Mouse (Mus musculus) MEL-GATA-1-ER (cell line): ENCODE measurements around the gene Slc12a6.

ENCODE experiments used
- DNase-seq: peaks from one replicate; pipeline ENCODE4 v3.0.0-alpha.2; 2012; ENCODE audit warnings: low read depth; ENCODE audit errors: extremely low read depth

Slc12a6 gene

GRCm38 (mm10) chr2:112328069-112328777 lies 62.6 kb downstream of the Slc12a6 start:
- no peak for DNase-seq

- no peak for DNase-seq
Measured at GRCm38 (mm10) chr2:112332051-112332898, 66.7 kb downstream of the Slc12a6 start.

- DNase-seq: no peak
Measured at GRCm38 (mm10) chr2:112337211-112337610, 71.6 kb downstream of the Slc12a6 start.

GRCm38 (mm10) chr2:112339736-112340135 lies 74.1 kb downstream of the Slc12a6 start:
- DNase-seq: no peak

- DNase-seq: no peak
Measured at GRCm38 (mm10) chr2:112341117-112341516, 75.5 kb downstream of the Slc12a6 start.

GRCm38 (mm10) chr2:112348246-112348645 lies 82.6 kb downstream of the Slc12a6 start:
- DNase-seq: no peak

- no peak for DNase-seq
Measured at GRCm38 (mm10) chr2:112353685-112354455, 88.2 kb downstream of the Slc12a6 start.

- no peak for DNase-seq
Measured at GRCm38 (mm10) chr2:112359611-112360010, 94.0 kb downstream of the Slc12a6 start.

- no peak for DNase-seq
Measured at GRCm38 (mm10) chr2:112360012-112360780, 94.6 kb downstream of the Slc12a6 start.

GRCm38 (mm10) chr2:112360781-112361169 lies 95.2 kb downstream of the Slc12a6 start:
- no peak for DNase-seq

GRCm38 (mm10) chr2:112367222-112367621 lies 101.6 kb downstream of the Slc12a6 start:
- no peak for DNase-seq

- peak; percentile 90 for DNase-seq
Measured at GRCm38 (mm10) chr2:112367726-112368673, 102.4 kb downstream of the Slc12a6 start, which contains the start of gene Emc4. Gene Emc4, minus strand, starts transcription at chr2:112368027.

GRCm38 (mm10) chr2:112369941-112370340 lies 104.3 kb downstream of the Slc12a6 start:
- no peak for DNase-seq

GRCm38 (mm10) chr2:112373141-112373540 lies 107.5 kb downstream of the Slc12a6 start:
- DNase-seq: no peak

GRCm38 (mm10) chr2:112374610-112375009 lies 109.0 kb downstream of the Slc12a6 start:
- DNase-seq: peak; percentile 34

GRCm38 (mm10) chr2:112378973-112379898 lies 113.6 kb downstream of the Slc12a6 start, which contains the start of gene Katnbl1:
Gene Katnbl1, plus strand, starts transcription at chr2:112379211.
- DNase-seq: peak; percentile 62

GRCm38 (mm10) chr2:112380131-112380530 lies 114.5 kb downstream of the Slc12a6 start:
- no peak for DNase-seq

- DNase-seq: no peak
Measured at GRCm38 (mm10) chr2:112381219-112381618, 115.6 kb downstream of the Slc12a6 start.

GRCm38 (mm10) chr2:112390843-112391242 lies 125.2 kb downstream of the Slc12a6 start:
- DNase-seq: no peak
